Mouse (Mus musculus): Measurements from ENCODE around the gene Dusp9.
A peak's percentile ranks its signal among the peaks of the same experiment; 100 is the strongest.

Gene Dusp9

DNA sequence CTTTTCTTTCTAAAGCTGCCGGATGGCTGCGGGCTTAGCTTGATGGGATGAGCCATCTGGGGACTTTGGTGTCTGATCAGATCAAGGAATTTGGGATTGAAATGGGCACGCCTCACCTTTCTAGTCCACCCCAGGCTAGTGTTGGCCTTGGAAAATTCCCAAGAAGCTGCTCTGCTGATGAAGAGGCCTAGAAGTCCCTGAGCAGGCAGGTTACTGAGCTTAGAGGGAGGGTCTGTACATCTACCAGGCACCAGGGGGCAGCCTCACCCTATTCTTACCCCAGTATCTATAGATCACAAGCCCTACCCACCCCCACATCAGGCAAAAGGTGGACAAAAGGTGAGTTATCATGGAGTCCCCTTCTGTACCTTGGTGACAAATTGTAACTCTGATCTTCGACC is 32.8 kb downstream of the Dusp9 start:
- DNase-seq: peak; percentile 71

- DNase-seq: peak; percentile 87
These were observed 33.8 kb downstream of the Dusp9 start, which contains the start of gene Slc6a8 for GRCm38 (mm10) chrX:73672879-73673618. Gene Slc6a8, plus strand, starts transcription at chrX:73673150.

- no peak for DNase-seq
These were observed 34.4 kb downstream of the Dusp9 start for GRCm38 (mm10) chrX:73673619-73673967.

- DNase-seq: peak; percentile 72
These were observed 34.9 kb downstream of the Dusp9 start for GRCm38 (mm10) chrX:73673968-73674661.

GRCm38 (mm10) chrX:73675231-73675630 is 36.0 kb downstream of the Dusp9 start:
- no peak for DNase-seq

DNA sequence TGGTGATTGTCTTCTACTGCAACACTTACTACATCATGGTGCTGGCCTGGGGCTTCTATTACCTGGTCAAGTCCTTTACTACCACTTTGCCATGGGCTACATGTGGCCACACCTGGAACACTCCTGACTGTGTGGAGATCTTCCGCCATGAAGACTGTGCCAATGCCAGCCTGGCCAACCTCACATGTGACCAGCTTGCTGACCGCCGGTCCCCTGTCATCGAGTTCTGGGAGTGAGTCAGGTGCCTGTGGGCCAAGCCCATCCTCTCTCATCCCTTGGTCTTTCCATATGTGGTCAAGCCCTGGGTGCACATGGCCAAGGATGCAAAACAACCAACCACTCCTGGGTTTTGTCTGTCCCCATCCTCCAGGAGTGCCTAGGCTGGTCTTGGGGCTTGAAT is 37.4 kb downstream of the Dusp9 start:
- no peak for DNase-seq

DNA sequence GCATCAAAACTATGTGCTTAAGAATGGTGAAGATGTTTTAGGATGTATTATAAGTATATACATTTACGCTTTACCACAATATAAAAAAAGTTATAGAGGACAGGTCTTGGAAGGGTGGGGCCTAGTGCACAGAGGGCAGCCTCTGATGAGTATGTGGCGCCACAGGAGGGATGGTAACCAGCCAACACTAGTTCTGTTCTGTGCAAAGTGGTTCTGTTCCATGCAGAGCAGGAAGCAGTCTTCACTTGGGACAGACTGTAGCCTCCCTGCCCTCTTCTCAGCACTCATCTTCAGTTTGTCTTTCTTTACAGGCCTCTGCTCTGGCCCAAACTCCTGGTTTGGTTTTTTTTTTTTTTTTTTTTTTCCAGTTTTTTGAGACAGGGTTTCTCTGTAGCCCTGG is 44.9 kb downstream of the Dusp9 start:
- no peak for DNase-seq

DNA sequence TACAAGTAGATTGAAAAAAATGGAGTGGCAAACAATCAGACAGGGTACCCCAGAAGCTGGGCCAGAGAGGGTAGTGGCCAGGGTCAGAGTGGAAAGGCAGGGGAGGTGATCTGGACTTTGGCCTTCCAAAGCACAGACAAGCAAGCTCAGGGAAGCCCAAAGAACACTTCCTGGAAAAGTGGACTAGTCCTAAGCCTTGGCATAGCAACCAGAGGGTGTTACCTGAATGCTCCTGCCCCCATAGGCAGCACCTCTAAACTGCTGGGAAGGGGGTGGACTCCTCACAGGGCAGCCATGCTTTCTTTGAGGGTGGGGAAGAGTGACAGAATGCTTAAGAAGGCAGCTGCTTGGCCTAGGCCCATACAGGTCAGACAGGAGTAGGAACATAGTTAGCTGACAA is 45.8 kb downstream of the Dusp9 start:
- no peak for DNase-seq

- peak; percentile 58 for DNase-seq
These were observed 46.4 kb downstream of the Dusp9 start for GRCm38 (mm10) chrX:73685629-73686028.

- peak; percentile 64 for DNase-seq
These were observed 51.9 kb downstream of the Dusp9 start for GRCm38 (mm10) chrX:73690917-73691629.
